Mouse (Mus musculus): ENCODE data around the gene Zdhhc20. TPM values are rescaled to one million over a fixed set of nuclear protein-coding genes. Genes with fewer than 3 reads are reported as not detected.
A peak's percentile ranks its signal among the peaks of the same experiment; 100 is the strongest.
"Not testable (repeated sequence)": the region's sequence is repeated elsewhere in the genome, so short reads cannot be mapped to it uniquely, and the experiment has no call there.

Zdhhc20 gene
- polyA plus RNA-seq (2015; fragmentation: Nextera tagmentation; extraction: Ambion mirVana) = 11.4 and 14.4 TPM in 2 replicates

DNA sequence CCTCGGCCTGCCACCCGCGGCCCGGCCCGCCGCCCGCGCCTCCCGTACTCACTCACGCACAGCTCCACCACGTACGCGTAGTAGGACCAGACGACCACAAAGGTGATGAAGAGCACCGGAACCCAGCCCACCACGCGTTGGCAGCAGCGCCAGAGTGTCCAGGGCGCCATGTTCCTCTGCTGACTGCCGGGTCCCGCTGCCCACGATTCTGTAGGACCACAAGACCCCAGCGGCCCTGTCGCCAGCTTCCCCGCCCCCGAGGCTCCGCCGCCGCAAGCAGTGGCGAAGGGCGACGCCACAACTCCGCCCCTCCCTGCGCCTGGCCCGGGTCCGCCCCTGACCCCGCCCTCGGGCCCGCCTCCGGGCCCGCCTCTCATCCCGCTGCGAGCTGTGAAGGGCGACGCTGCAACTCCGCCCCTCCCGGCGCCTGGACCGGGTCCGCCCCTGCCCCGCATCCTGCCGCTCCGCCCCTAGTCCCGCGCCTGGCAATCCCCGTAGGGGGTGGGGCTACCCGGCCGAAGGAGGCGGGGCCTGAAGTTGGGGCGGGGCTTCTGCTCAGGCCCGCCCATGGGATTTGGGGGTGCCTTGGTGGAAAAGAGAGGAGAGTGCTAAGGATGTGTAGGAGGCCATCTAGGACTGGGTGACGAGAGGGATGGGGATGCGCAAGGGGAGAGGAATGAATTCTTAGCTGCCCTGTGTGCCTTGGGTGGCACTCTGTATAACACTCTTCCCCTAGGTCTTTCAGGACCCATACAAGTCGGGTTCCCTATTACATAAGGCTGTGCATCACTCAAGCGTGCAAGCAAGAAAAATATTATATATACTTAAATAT, at the start of gene Zdhhc20:
TSS of gene Zdhhc20 (minus strand) at position 266 of the 832 bp plus-strand sequence.
- Histone ChIP-seq H3K27me3 (no peaks in the 10 kb centered on the region), H3K4me2 (peak within 1 kb of the TSS; percentile 96), H3K4me1 (replicated peaks) (peaks cover 27% of the 10 kb centered on the region), H3K36me3 (no peaks in the 10 kb centered on the region), H3K4me3 (replicated peaks) (peak within 1 kb of the TSS; percentile 86), H3K9ac (peak within 1 kb of the TSS; percentile 85), H3K27ac (peak within 1 kb of the TSS; percentile 62), H3K9me3 (replicated peaks) (no peaks in the 10 kb centered on the region)
- 4% methylated on average over 63 of the region's 65 CpGs for WGBS (ENCODE audit: insufficient replicate concordance)
- ATAC-seq (ENCODE audit: low read depth) (peak; percentile 98), DNase-seq (peak; percentile 92)

DNA sequence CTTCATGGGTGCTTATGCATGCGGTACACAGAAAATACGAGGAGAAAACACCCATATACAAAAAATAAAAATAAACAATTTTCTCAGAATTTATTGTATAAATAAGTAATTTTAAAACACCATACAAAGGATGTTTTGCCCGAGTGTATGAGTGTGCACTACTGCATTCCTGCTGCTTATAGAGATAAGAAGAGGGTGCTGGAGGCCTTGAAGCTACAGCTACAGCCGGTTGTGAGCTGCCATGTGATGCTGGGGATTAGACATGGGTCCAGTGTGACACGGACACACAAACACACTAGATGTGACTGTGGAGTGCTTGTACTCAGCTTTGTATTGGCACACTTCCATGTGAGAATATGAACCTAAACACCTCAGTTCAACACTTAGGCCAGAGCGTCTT, 47.2 kb upstream of the Zdhhc20 start:
- no peak overlapping the region for H3K4me2 ChIP-seq
- ATAC-seq (ENCODE audit: low read depth) = peak; percentile 51

GRCm38 (mm10) chr14:57934666-57935065, 44.6 kb upstream of the Zdhhc20 start:
- peaks cover 43% of the 10 kb centered on the region for H3K4me1 ChIP-seq (replicated peaks)
- ATAC-seq (ENCODE audit: low read depth) (no peak), DNase-seq (no peak)
- H3K9ac ChIP-seq = no peak overlapping the region
- no peak overlapping the region for H3K27ac ChIP-seq
- WGBS (ENCODE audit: insufficient replicate concordance) = 88% methylated on average over 13 of the region's 13 CpGs
- no peaks in the 10 kb centered on the region for H3K9me3 ChIP-seq (replicated peaks)
- H3K4me2 ChIP-seq = no peak overlapping the region
- no peaks in the 10 kb centered on the region; the same call in 1 of the 2 replicates for H3K36me3 ChIP-seq
- H3K4me3 ChIP-seq (replicated peaks) = no peak overlapping the region
- no peaks in the 10 kb centered on the region for H3K27me3 ChIP-seq

More for the DNA sequence above, 47.2 kb upstream of the Zdhhc20 start:
- Histone ChIP-seq H3K27me3 (no peaks in the 10 kb centered on the region), H3K9ac (no peak overlapping the region), H3K9me3 (replicated peaks) (no peaks in the 10 kb centered on the region), H3K27ac (no peak overlapping the region), H3K4me3 (replicated peaks) (no peak overlapping the region), H3K36me3 (peaks cover 10% of the 10 kb centered on the region), H3K4me1 (replicated peaks) (peaks cover 38% of the 10 kb centered on the region)
- WGBS (ENCODE audit: insufficient replicate concordance) = 50% methylated on average over 6 of the region's 6 CpGs
- no peak for DNase-seq

DNA sequence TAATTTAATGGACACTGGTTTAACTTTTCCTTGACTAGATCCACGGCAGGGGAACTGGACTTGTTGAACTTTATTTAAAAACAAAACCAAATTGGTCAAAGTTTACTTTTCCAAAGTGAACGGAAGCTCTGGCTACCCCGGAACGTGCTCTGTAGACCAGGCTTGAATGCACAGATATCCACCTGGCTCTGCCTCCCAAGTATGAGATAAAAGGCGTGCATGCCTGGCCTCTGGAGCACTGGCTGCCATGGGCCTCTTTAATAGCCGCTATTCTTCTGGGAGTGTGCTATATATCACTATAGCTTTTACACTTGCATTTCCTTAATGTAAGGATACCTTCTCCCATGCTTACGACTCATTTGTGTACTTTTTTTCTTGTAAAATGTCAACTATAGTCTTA, 43.5 kb upstream of the Zdhhc20 start:
- 25% methylated on average over 7 of the region's 7 CpGs for WGBS (ENCODE audit: insufficient replicate concordance)
- ATAC-seq (ENCODE audit: low read depth) (peak; percentile 83), DNase-seq (no peak)
- peak overlapping the region; percentile 47 for H3K27ac ChIP-seq
- no peaks in the 10 kb centered on the region for H3K27me3 ChIP-seq
- H3K9ac ChIP-seq = no peak overlapping the region
- H3K4me1 ChIP-seq (replicated peaks) = peaks cover 43% of the 10 kb centered on the region
- H3K4me3 ChIP-seq (replicated peaks) = no peak overlapping the region
- peaks cover 3% of the 10 kb centered on the region; the same call in 1 of the 2 replicates for H3K36me3 ChIP-seq
- no peaks in the 10 kb centered on the region for H3K9me3 ChIP-seq (replicated peaks)
- H3K4me2 ChIP-seq = peak overlapping the region; percentile 40

- Histone ChIP-seq H3K36me3 (peaks cover 3% of the 10 kb centered on the region; the same call in 1 of the 2 replicates), H3K4me1 (replicated peaks) (peaks cover 43% of the 10 kb centered on the region), H3K27me3 (no peaks in the 10 kb centered on the region), H3K27ac (peak overlapping the region; percentile 47), H3K9me3 (replicated peaks) (no peaks in the 10 kb centered on the region), H3K9ac (no peak overlapping the region), H3K4me2 (peak overlapping the region; percentile 40), H3K4me3 (replicated peaks) (no peak overlapping the region)
- 14% methylated on average over 7 of the region's 7 CpGs for WGBS (ENCODE audit: insufficient replicate concordance)
- DNase-seq (peak; percentile 37), ATAC-seq (ENCODE audit: low read depth) (peak; percentile 90)
These were observed 42.9 kb upstream of the Zdhhc20 start for GRCm38 (mm10) chr14:57932881-57933443.

DNA sequence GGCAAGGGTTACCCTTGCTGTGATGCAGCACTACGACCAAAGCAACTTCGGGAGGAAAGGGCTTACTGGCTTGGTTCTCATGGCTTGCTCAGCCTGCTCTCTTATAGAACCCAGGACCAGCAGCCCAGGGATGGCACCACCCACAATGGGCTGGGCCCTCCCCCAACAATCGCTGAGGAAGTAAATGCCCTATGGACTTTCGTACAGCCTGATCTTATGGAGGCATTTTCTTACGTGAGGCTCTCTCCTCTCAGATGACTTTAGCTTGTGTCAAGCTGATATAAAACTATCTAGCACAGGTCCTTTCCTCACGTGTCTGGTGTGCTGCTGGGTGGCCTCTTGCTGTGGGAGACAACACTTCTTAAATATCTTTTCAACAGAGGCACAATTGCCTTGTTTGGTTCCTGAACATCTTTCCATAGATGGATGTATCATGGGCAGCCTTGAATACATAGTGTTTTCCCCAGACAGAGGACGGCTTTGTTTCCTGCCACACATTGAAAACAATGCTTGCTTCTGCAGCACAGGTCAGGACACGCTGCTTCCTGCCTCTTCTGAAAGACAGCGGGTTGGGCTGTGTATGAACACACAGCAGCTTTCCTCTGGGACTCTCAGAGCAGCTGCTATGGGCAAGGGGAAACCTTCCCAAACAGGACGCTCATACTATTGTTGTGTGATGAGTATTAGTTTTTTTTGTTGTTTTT, 31.5 kb upstream of the Zdhhc20 start:
- H3K4me1 ChIP-seq (replicated peaks) = peaks cover 5% of the 10 kb centered on the region; the same call in 1 of the 2 replicates
- H3K27ac ChIP-seq = no peak overlapping the region; the same call in 1 of the 2 replicates
- H3K27me3 ChIP-seq = no peaks in the 10 kb centered on the region
- no peak overlapping the region for H3K4me3 ChIP-seq (replicated peaks)
- no peak for DNase-seq
- 49% methylated on average over 10 of the region's 10 CpGs for WGBS (ENCODE audit: insufficient replicate concordance)
- peaks cover 31% of the 10 kb centered on the region for H3K36me3 ChIP-seq
- no peak overlapping the region for H3K9ac ChIP-seq
- H3K4me2 ChIP-seq = no peak overlapping the region
- ATAC-seq (ENCODE audit: low read depth) = no peak
- H3K9me3 ChIP-seq (replicated peaks) = no peaks in the 10 kb centered on the region

DNA sequence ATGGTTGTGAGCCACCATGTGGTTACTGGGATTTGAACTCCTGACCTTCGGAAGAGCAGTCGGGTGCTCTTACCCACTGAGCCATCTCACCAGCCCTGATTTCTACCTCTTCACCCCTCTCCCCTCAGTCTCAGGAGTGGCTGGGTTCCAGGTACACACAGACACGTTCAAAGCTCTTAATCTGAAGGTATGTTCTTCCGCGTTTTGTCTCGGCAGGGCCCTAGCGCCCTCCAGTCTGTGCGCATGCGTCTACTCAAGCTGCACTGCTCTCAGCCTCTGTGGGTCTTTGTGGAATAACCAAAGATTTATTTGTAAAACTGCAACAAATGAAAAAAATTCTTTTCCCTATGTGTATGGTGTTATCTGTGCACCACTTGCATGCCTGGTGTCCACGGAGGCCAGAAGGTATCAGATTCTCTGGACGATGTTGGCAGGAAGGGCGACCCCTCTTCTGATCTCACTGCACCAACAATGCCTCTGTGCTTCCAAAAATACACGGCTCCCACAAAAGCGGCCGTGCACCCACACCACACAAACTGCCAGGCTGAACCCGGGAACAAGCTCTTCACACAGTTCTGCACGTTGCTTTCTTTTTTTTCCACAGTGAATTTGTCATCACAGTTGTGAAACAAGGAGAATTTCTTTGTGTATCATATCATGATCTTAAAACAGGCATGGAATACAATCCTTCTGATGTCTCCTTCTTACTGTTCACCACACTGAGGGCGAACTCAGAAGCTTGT, 30.7 kb upstream of the Zdhhc20 start:
- H3K27ac ChIP-seq = no peak overlapping the region

DNA sequence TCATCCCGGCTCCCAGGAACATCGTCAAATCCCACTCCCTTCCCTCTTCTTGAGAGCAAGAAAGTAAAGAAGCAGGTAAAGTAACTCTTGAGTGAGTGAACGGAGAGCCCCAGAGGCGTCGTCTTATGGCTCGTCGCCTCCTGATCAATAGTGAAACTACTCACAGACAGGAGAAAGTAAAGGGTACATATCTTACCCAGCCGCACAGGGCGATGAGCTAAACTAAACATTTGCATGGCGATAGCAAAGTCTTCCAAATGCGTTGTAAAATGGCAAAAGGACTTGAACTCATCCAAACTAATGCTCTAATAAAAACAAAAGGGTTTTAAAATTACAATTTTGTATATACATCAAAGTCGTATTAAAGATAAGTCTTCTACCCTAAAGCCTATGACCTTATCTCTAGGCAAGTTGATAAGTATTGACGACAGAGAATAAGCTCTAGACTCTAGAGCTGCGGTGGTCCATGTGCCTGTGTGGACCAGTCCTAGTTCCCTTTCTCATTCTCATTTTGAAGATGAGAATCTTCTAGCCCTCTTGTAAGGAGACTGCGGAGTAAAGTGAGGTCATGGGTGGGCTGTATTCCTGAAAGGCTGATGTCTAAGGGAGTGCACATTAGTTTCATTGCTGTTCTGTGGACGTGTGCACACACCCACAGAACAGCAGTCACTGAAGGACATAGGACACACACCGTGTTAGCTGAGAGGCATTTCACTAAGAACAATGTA, 29.2 kb upstream of the Zdhhc20 start:
- WGBS (ENCODE audit: insufficient replicate concordance) = 80% methylated on average over 17 of the region's 17 CpGs
- Histone ChIP-seq H3K27me3 (no peaks in the 10 kb centered on the region), H3K27ac (no peak overlapping the region), H3K9me3 (replicated peaks) (no peaks in the 10 kb centered on the region), H3K4me2 (no peak overlapping the region), H3K9ac (no peak overlapping the region), H3K36me3 (peaks cover 23% of the 10 kb centered on the region), H3K4me3 (replicated peaks) (no peak overlapping the region), H3K4me1 (replicated peaks) (peaks cover 5% of the 10 kb centered on the region; the same call in 1 of the 2 replicates)
- no peak for ATAC-seq (ENCODE audit: low read depth)
- DNase-seq = no peak

More for the DNA sequence above, 30.7 kb upstream of the Zdhhc20 start:
- Histone ChIP-seq H3K4me3 (replicated peaks) (no peak overlapping the region), H3K36me3 (peaks cover 27% of the 10 kb centered on the region), H3K4me2 (no peak overlapping the region), H3K9ac (no peak overlapping the region), H3K27me3 (no peaks in the 10 kb centered on the region), H3K9me3 (replicated peaks) (no peaks in the 10 kb centered on the region), H3K4me1 (replicated peaks) (peaks cover 5% of the 10 kb centered on the region; the same call in 1 of the 2 replicates)
- ATAC-seq (ENCODE audit: low read depth) (no peak), DNase-seq (no peak)
- WGBS (ENCODE audit: insufficient replicate concordance) = 71% methylated on average over 18 of the region's 18 CpGs

DNA sequence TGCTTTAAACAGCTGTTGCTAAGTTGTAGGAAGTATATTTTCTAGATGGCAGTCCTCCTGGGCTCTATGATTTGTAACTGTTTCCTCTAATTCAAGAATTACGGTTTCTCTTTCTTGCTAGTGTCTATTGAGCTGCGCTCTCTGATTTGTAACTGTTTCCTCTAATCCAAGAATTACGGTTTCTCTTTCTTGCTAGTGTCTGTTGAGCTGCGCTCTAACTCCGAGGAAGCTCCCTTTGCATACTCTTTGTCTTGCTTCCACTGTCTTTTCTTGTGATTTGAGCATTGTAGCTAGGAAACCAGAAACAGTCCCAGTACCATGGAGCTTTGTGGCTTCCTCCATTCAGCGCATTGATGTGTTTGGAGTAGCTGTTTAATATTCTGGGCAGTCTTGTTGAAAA, 25.3 kb upstream of the Zdhhc20 start:
- no peak overlapping the region for H3K9ac ChIP-seq
- no peak for ATAC-seq (ENCODE audit: low read depth)
- H3K4me3 ChIP-seq (replicated peaks) = no peak overlapping the region
- 77% methylated on average over 6 of the region's 6 CpGs for WGBS (ENCODE audit: insufficient replicate concordance)
- no peak for DNase-seq
- H3K27me3 ChIP-seq = no peaks in the 10 kb centered on the region
- H3K4me1 ChIP-seq (replicated peaks) = peaks cover 13% of the 10 kb centered on the region
- H3K4me2 ChIP-seq = no peak overlapping the region
- no peak overlapping the region for H3K27ac ChIP-seq
- H3K36me3 ChIP-seq = peaks cover 7% of the 10 kb centered on the region; the same call in 1 of the 2 replicates
- no peaks in the 10 kb centered on the region for H3K9me3 ChIP-seq (replicated peaks)

GRCm38 (mm10) chr14:57912211-57913007, 22.3 kb upstream of the Zdhhc20 start:
- 48% methylated on average over 1 of the region's 1 CpGs for WGBS (ENCODE audit: insufficient replicate concordance)
- not testable (repeated sequence) for H3K9ac ChIP-seq; H3K4me2 ChIP-seq; H3K36me3 ChIP-seq; H3K4me3 ChIP-seq (replicated peaks); ATAC-seq (ENCODE audit: low read depth); H3K27ac ChIP-seq; H3K27me3 ChIP-seq; H3K9me3 ChIP-seq (replicated peaks)
- H3K4me1 ChIP-seq (replicated peaks) = peaks cover 29% of the 10 kb centered on the region
- peak; percentile 6 for DNase-seq

All from liver, embryonic 13.5 days (tissue).